Mouse (Mus musculus): ENCODE measurements around the gene Igfbp1. TPM values are rescaled to one million over a fixed set of nuclear protein-coding genes. Genes with fewer than 3 reads are reported as not detected.

Gene Igfbp1
- not detected for total RNA-seq (2021)
- long read RNA-seq, experiment 1, result 0 reads
- long read RNA-seq, experiment 2, result 0 reads

DNA sequence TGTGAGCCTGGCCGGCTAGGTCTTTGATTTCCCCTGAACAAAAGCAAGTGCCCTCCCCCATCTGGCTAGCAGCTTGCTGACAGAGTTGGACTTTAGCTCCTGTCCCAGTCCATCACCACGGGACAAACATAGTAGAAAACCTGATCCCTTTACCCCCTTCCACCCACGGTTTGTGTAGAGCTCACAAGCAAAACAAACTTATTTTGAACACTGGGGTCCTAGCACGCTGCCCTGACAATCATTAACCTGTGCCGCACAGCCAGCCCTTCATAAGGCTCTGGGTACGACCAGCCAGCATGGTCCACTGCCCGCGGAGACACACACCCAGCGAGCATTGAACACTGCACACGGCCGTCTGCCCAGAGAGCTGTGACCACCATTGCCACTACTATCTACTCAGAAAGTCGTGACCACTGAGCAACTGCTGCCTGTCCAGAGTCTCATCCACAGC is at the start of gene Igfbp1:
TSS of gene Igfbp1 (plus strand) at position 292 of the 451 bp plus-strand sequence.
- no peak for DNase-seq (ENCODE audit: low spot score in 2 of 2)

DNA sequence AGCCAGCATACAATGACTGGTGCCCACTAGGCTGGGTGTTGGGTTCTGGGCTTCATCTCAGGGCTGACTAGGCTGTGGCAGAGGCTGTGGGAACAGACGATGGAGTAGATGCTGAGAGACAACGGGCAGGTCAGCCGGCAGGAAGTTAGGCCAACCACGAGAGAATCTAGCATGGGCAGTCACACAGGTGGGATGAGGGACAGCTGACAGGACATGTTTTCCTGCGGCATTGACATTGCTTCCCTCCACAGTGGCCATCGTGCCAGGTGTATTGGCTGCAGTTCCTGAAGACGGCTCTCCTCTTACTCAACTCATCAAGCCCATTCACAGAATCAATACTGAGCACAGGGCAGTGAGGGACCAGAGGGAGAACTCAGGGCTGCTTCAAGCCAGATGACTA is 49.6 kb upstream of the Igfbp1 start:
- DNase-seq (ENCODE audit: low spot score in 2 of 2), result no peak

DNA sequence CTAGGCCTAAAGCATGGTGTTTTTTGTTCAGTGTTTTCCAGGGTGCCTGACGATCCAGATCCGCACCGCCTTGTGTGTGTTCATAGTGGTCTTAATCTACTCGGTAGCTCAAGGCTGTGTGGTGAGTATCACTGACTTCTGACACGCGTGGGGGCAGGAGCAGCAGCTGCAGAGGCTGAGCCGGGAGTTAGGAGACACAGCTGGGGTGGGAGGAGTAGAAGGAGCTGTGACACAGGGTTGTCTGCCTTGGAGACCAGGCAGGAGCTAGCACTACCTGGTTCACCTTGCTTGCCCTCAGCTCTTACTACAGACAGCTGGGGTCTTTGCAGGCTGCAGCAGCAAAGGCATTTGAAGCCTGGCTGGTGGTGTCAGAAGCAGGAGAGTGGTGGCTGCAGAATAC is 48.1 kb upstream of the Igfbp1 start:
- DNase-seq (ENCODE audit: low spot score in 2 of 2), result no peak

DNA sequence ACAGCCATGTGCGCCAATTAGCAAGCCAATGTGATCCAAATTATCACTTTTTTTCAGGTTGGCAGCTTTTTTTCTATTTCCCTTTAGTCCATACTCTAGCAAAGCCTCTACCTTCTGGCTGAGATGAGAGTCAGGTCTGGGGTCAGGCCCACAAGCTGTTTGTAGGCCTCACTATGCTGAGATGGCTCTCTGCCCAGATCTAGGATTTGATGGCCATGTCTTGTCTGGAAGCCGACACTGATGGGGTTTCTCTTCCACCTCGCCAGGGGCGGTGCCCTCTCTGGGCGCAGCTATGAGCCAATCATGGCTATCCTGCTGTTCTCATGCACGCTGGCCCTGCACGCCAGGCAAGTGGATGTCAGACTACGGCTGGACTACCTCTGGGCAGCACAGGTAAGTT is 47.1 kb upstream of the Igfbp1 start:
- DNase-seq (ENCODE audit: low spot score in 2 of 2), result no peak

DNA sequence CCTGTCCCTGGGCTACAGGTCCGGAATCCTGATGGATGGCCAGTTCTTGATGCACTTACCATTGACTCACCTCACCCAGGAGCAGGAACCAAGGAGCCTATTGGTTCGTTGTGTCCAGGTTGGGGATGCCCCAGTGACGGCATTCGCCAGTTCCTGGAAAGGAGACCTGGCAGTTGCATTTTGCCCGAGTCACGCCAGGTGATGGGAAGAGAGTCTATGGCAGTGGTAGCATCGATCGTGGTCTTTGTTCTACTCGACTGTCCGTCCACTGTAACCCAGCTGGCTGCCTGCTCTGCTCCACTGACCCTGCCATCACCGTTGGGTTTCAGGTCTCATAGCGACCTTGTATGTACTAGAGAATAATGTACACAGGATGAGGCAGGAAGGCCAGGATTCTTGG is 45.2 kb upstream of the Igfbp1 start:
- DNase-seq (ENCODE audit: low spot score in 2 of 2), result no peak

DNA sequence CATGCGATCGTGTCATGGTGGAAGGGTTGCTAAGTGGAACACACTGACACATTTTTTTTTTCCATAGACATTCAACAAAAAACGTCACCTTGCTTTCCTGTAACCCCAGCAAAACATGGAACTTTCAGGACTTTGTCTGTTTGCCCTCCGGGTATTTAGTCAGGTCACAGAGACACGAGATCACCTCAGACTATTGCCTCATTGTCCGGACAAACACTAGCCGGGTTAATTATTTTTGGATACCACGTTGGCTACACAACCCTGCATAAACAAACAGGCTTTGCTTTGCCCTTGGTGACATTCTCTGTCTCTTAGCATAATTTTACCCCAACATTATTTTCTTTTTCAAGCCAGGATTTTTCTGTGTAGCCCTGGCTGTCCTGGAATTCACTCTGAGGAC is 44.5 kb upstream of the Igfbp1 start:
- no peak for DNase-seq (ENCODE audit: low spot score in 2 of 2)

DNA sequence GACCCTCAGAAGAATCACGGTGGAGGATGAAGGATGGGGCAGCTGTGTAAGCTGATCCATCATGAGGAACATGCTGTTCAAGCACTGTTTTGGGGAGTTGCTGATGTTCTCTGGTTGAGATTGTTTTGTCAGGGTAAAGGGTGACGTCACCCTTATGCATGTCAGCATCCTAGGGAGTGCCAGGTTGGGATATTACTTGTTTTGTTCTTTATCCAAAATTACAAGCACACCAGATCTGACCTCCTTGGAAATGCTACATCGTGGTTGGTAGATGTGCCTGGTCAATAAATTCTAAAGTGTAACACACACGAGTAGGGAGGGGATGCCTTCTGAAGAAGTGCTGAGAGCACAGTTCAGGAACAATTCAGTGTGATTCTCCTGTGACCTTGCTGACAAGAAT is 41.2 kb upstream of the Igfbp1 start:
- no peak for DNase-seq (ENCODE audit: low spot score in 2 of 2)

DNA sequence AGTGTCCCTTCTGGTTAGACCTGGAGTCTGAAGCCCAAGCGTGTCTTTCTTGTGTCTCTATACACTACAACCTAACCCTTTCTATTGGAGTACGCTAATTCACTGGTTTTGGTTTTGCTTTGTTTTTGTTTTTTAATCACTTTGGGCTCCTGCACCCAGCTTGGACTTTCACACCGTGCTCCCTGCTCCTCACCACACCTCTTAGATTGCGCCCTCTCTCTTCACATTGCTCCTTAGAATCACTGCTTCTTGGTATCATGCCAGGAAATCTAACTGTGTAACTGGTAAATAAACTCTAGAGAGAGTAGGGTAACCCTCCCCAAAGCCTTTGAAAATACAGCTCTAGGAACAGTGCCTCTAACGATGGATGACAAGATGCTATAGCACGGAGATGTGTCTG is 39.4 kb upstream of the Igfbp1 start:
- DNase-seq (ENCODE audit: low spot score in 2 of 2), result no peak

DNA sequence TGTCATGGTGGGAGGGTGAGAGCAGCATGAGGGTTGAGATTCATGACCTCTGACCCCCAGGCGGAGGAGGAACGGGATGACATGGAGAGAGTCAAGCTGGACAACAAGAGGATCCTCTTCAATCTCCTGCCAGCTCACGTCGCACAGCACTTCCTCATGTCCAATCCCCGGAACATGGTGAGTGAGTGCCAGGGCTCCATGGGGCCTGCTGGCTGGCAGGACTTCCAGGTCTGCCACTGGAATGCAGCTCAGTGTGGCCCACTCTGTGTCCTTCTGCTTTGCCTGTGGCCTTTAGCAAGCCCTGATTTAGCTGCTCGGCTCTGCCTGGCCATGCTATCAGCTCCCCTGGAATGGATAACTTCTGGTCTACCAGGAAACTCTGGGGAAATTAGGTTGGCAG is 37.4 kb upstream of the Igfbp1 start:
- no peak for DNase-seq (ENCODE audit: low spot score in 2 of 2)

DNA sequence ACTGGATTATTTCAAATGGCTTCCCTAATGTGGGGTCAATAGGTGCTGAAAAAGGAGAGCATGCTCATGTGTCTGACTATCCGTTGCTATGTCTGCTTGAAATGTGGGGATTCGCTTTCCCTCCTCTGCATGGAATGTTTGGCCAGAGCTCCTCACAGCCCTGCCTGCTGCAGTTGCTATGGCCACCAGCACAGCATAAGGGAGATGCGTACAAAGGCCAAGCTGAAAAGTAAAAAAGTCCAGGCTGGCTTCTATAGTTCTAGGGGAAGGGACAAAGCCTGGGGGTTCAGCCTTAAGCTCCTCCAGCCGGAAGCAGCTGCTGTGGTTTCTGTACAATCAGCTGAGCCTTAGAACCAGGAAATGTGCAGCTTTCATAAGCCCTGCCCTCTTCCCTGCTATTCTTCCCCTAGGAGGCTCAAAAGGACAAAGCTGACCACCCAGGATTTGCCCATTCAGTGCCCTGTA is 36.9 kb upstream of the Igfbp1 start:
- no peak for DNase-seq (ENCODE audit: low spot score in 2 of 2)

DNA sequence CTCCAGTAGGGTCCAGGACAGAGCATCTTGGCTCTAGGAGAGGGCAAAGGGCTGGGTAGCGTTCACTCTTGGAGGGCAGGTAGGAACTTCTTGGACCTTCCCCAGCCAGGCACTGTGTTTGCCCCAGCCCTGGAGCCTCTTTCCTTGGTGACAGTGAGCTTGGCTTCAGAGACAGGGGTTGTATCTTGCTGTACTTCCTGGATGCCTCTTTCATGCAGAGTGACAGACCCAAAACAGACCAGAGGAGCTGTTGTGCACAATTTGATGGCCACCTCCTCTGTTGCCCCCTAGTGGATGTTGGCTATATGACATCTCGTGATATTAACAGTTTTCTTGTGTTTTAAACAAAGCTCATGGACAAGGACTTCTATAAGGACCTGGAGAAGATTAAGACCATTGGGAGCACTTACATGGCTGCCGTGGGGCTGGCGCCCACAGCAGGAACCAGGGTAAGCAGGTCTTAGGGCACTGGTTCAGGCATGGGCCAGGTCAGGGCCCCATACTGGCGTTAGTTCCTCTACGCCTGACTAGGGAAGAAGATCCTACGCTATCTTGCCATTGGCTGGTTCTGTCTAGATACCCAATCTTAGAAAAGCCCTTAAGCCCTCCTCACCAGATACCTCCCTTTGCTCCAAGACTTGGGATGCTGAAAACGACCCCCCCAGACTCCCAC is 35.9 kb upstream of the Igfbp1 start:
- peak in 1 of 2 experiments; percentile 47 for DNase-seq (ENCODE audit: low spot score in 2 of 2)

DNA sequence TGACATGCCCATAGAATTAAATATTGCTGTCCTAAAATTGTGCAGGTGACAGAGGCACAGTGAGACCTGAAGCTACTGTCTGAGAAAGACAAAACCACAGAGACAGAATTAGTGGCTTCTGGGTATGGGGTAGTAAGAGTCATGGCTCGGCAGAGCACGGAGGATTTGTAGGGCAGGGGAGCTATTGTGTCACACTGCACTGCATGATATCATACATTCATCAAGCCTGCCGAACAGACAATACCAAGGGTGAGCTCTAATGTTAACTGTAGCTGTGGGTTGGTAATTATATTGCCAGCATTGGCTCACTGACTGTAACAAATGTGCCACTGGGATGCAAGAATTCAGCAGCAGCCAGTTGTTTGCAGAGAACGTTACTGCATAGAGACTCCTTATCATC is 33.2 kb upstream of the Igfbp1 start:
- no peak for DNase-seq (ENCODE audit: low spot score in 2 of 2)

DNA sequence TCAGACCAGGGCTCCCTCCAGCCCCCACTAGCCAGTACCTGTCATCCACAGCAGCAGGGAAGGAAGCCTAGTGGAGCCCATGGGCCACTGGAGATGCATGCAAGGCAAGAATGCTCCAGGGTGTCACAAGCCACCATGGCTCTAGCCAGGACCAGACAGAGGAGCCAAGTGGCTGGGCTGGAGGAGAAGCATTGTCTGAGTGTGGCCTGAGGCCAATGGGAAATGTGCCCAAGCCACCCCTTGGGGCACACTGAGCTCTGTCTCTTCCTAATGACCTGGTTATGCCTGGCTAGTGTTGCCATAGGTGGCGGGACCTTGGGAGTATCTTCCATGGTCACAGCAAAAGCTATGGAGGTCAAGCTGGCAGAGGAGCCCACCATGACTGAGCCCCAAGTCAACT is 27.9 kb upstream of the Igfbp1 start:
- DNase-seq (ENCODE audit: low spot score in 2 of 2), result no peak

DNA sequence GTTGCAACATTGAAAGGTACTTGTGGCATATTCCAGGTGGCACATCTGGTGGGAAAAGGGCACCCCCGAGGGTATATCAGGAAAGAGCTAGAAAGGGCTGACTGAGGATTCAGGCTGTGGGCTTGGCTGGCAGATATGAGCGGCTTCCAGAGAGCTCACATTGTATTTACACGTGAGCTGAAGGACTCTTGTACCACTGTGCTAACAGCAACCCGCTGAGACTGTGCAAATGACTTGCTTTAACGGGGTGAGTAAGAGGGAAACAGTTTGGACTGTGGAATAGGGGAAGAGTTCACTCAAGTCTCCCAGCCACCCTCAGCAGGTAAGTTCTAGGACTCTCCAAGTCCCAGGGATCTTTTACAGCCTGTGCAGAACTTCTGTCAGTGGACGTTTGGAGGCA is 23.9 kb upstream of the Igfbp1 start:
- DNase-seq (ENCODE audit: low spot score in 2 of 2), result no peak

DNA sequence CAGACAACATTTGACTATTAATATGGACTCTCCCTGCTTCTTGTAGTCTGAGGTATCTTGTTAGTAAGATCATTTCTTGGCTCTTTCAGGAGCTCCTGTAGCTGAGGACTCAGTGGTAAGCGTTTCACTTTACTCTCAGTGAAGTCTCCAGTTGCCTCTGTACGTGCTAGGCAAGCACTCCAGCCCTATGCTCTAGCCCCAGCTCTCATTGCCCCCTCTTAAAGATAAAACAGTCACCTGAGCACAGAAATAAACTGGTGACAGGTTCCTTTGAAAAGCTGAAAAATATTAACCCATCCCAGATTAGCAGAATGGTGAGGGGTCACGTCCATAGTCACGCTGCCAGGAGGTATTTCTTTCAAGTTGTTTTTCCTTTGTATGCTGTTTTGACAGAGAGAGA is 18.9 kb upstream of the Igfbp1 start:
- no peak for DNase-seq (ENCODE audit: low spot score in 2 of 2)

DNA sequence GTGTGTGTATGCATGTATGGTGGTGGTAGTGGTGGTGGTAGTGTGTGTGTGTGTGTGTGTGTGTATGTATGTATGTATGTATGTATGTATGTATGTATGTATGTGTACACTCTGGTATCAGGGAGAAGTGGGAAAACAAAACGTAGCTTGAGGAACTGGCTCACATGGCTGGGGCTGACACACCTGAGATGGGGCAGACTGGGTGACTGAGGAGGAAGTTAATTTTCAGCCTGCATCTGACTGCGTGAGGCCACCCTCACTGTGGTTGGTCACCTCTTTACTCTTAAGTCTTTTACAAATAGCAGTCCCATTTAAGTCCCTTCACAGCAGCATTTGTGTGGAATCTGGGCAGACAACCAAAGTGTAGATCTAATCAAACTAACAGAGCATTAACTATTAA is 18.3 kb upstream of the Igfbp1 start:
- no peak for DNase-seq (ENCODE audit: low spot score in 2 of 2)

DNA sequence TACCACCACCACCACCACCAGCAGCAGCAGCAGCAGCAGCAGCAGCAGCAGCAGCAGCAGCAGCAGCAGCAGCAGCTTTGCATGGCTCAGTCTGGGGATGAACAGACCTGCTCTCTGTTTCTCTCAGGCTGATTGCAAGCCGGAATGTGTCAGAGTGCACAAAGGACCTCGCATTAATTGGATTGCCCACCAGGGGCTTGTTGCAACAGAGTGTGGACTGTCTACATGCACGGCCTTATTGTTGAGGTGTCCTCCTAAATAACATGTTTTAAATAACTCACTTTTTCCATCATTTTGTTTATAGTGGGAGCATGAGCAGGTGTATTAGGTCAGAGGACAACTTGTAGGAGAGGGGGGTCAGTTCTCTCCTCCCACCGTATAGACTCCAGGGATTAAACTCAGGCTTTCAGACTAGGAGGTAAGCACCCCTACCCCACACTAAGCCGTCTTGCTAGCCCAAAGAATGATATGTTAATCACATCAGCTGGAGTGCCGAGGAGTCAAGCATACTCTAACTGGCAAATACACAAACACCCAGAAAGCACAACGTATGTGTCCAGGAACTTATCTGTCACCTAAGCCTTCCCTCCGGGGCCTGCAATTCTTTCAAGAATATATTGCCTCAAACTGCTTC is 15.1 kb upstream of the Igfbp1 start:
- no peak for DNase-seq (ENCODE audit: low spot score in 2 of 2)

DNA sequence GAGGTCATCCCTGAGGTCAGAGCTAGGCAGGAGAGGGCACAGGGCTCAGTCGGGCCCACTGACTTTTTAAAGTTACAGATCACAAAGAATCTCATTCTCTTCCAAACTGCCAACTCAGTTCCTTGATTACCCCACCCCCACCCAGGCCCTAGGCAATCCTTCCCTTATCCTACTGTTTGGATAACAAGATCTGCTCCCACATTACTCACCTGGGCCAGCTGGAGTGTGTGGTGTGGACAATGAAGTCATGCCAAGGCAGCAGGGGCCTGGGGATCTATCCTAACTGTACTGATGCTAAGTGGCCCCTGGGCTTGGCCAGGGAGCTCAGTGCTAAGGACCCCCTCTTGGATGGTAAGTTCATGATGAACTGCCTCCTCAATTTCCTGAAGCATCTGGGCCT is 13.2 kb upstream of the Igfbp1 start:
- DNase-seq (ENCODE audit: low spot score in 2 of 2), result no peak

DNA sequence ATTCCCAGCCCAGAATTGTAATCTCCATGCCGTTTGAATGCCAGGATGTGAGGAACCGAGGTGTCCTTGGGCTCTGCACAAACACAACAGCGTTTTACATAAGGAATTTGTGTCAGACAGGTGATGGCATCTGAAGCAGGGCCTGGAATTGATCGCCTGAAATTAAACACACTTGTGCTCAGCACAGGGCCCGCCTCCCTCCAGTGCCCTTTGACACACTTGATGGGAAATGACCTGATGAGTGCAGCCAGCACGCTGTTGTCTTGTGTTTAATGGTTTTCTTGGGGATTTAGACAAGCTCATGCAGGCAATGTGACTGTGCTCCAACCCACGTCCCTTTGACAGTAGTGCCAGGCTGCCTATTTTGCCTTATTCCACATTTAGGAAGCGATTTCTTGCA is 10.1 kb upstream of the Igfbp1 start:
- DNase-seq (ENCODE audit: low spot score in 2 of 2), result no peak

DNA sequence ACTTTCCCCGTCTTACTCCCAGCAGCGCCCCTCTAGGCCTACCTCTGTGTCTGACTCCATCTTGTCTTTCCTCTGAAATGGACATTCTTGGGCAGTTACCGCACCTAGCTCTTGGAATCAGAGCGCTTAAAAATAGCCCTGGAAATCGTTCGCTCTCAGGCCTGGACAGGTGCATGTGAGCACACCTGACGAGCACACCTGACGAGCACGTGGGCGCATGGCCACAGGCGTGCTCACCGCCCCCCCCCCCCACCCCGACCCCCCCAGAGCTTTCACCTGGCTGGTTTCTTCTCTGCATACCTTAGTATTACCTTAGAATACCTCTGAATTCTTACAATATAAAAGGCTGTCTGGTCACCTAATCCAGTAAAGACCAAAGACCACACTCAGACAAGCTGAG is 9.1 kb upstream of the Igfbp1 start, which contains the start of gene Gm11985:
TSS of gene Gm11985 (minus strand) at position 101 of the 400 bp plus-strand sequence.
- no peak for DNase-seq (ENCODE audit: low spot score in 2 of 2)

DNA sequence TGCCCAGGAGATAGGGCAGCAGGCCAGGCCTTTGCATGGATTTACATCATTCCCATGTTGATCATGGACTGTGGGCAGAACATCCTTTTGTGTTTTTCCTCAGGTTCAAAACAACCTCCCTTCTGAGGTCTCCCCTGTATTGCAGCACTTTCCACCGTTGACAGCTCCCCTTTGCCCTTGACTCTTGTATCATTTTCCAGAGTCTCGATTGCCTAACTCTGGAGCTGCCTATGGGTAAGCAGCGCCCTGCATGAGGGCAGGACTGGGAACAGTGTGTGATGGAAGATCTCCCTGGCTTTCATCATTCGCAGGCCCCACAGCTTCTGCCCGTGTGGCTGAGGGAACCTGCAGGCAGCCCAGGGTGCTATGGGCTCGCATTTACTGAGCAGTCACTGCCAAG is 4.9 kb upstream of the Igfbp1 start:
- DNase-seq (ENCODE audit: low spot score in 2 of 2), result no peak

DNA sequence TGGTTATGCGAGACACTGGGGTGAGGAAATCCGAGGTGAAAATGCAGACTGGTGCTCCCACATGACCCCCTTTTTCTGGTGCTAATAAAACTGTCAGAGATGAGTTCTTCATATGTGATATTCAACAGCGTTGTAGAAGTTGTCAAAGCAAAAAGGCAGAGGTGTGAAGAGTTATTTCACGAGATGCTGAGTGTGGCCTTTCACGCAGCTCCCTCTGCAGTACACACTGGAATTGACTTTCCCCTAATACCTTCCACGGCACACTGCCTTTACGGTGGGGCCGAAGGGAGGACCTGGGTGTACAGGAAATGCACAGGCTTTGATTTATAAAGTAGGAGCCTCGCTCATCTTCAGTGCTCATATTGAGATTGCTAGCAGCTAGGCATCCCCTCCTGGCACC is 4.4 kb upstream of the Igfbp1 start:
- no peak for DNase-seq (ENCODE audit: low spot score in 2 of 2)
